Mouse (Mus musculus) mature B cell (primary cell): ENCODE measurements around the gene Pax2.
"Not testable (repeated sequence)": the region's sequence is repeated elsewhere in the genome, so short reads cannot be mapped to it uniquely, and the experiment has no call there.

ENCODE experiments used
- in situ Hi-C: fragments of 300-500 bp; cut with MboI; formaldehyde crosslinking; loops from 2 replicates; pipeline ENCODE4 v1.14.3; 2019

Gene Pax2

GRCm38 (mm10) chr19:44835042-44835930 is 79.4 kb downstream of the Pax2 start:
- in situ Hi-C loops = no loop called here

GRCm38 (mm10) chr19:44835931-44836861 is 80.4 kb downstream of the Pax2 start:
- in situ Hi-C loops = no loop called here

- in situ Hi-C loops = no loop called here
Measured at GRCm38 (mm10) chr19:44837426-44838205, 81.8 kb downstream of the Pax2 start.

DNA sequence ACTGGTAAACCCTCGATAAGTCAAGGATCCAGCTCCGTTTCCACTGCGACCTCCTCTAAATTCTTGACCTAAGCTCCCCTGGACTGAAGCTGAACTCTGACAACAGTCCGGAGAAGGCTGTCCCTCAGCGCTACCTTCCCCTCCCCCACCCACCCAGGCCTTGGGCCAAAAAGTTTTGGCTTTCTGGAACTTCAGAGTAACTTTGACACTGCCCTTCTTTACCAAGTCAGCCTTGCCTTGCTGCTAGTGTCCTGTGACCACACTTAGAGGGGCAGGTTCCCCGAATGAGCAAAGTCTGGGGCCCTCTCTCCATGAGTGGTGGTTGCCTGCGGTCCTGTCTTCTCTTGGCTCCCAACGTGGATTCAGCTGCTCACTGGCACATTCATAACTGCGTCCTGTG is 82.5 kb downstream of the Pax2 start:
- in situ Hi-C loops = no loop called here

DNA sequence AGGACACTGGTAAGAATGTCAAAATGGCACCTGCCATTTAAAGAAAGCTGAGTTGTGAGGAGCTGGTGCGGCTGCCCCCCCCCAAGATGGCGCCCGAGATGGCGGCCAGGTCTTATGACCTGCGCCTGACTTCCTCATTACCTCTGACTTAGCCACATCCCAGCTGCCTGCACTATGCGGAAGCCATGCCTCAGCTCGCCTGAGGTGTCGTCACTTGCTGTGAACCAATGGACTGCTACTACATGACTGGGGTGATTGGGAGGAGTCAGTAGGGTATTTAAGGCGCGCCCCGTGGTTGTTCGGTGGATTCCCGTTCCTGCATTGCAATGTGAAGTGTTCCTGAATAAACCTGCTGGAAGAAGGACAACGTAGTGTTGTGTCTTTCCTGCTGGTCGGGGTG is 86.8 kb downstream of the Pax2 start:
- in situ Hi-C loops = not testable (repeated sequence)

GRCm38 (mm10) chr19:44849465-44849864 is 93.6 kb downstream of the Pax2 start:
- in situ Hi-C loops = no loop called here

DNA sequence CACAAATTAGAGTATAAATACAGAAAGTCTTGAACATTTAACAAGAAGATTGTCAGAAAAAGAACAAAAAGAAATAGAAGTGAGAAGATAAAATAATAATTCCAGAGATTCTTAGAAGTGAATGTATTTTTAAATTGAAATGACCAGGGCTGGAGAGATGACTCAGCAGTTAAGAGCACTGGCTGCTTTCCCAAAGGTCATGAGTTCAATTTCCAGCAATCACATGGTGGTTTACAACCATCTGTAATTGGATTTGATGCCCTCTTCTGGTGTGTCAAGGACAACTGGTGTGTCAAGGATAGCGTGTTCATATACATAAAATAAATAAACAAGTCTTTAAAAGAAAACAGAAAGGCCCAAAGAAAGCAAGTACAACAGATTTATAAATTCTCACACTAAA is 102.8 kb downstream of the Pax2 start:
- in situ Hi-C loops = no loop called here

GRCm38 (mm10) chr19:44868766-44869165 is 112.9 kb downstream of the Pax2 start:
- in situ Hi-C loops = no loop called here

DNA sequence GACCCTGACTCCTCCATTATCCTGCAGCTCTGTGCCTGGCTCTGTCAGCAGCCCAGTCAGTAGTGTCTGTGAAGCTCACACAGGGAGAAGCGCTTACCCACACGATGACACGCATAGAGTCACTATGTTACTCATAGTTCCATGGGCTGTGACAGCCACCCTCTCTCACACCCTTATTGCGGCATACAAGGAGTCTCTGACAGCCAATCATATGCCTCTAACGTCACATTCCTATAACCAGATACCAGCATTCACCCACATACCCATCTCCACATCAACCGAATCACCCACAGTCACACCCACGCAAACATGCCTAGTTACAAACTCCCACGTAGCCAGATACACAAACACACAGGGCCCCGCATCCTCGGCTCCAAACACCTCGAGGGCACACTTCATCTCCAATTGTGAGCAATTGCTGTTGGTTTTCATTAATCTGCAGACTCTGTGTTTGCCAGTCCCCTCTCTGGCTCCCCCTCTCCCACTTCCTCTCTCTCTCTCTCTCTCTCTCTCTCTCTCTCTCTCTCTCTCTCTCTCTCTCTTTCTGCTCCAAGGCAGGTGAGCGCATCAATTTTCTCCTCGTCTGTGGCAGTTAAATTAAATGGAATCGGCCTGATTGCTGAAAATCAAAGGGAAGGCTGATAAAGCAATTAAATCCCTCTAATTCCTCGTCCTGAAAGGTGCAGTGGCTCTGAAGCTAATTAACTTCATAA is 118.5 kb downstream of the Pax2 start:
- in situ Hi-C loops = no loop called here

- in situ Hi-C loops = loop anchor here (25.0 kb wide), 1 partner anchor 288 kb away; no protein-coding TSS in a partner anchor
Measured at GRCm38 (mm10) chr19:44874928-44875327, 119.1 kb downstream of the Pax2 start.

- in situ Hi-C loops = loop anchor here (25.0 kb wide), 1 partner anchor 288 kb away; no protein-coding TSS in a partner anchor
Measured at GRCm38 (mm10) chr19:44875718-44876117, 119.9 kb downstream of the Pax2 start.

GRCm38 (mm10) chr19:44876529-44876928 is 120.7 kb downstream of the Pax2 start:
- in situ Hi-C loops = loop anchor here (25.0 kb wide), 1 partner anchor 289 kb away; no protein-coding TSS in a partner anchor

DNA sequence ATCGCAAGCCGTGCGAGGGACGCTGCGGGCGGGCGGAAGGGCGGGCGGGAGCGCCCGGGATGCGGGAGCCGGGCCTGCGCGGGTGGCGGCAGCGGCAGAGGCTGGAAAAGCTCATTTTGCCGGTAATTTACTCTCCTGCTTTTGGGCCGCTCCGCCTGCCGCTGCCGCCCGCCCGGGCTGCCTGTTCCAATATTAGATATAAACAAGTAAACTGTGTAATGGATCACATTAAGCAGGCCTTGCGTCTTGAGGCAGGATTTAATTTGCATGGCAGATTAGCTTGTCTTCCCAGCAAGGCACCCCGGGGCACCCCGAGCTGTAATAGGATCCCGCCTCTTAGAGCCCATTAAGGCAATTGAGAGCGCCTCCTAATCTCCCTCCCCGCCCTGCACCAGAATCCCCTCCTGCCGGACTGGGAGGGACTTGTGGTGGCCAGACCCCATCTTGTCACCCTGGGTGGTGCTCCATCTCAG is 126.7 kb downstream of the Pax2 start:
- in situ Hi-C loops = loop anchor here (25.0 kb wide), 1 partner anchor 295 kb away; no protein-coding TSS in a partner anchor

DNA sequence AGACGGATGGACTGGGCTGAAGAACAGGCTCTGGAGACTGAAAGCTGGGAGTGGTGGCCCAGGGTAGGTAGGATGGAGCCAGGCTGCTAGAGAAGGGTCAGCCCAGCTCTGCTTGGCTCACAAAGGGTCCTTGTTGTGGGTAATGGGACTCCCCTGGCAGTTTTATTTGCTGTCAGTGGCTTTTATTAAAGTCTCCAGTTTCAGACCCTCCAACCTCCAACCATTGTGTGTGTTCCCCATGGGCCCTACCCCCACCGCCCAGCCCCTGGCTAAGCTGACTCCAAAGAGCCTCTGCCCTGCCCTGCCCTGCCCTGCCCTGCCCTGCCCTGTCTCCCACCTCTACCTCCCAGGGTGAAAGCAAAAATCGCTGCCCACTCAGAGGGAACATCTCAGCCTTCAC is 128.5 kb downstream of the Pax2 start:
- in situ Hi-C loops = loop anchor here (25.0 kb wide), 1 partner anchor 297 kb away; no protein-coding TSS in a partner anchor

DNA sequence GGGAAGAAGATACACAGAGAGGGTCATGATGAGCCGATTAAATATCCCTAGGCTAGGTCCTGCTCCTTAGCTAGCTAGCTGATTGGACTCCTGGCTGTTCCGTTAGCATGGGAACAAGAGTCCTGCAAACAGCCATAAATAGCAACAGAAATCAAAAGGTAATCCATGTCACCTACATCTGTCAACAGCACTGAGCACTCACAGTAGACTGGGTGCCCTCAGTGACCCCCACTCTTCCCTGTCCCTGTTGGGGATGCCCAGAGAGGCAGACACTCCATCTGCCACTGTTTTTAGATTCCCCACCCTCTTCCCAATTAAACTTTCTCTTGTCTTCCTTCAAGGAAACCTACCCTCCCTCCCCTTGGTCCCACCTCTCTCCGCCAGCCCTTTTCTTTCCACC is 130.6 kb downstream of the Pax2 start:
- in situ Hi-C loops = loop anchor here (25.0 kb wide), 1 partner anchor 299 kb away; no protein-coding TSS in a partner anchor
